Mouse (Mus musculus): Measurements from ENCODE around the gene Slc34a3. TPM values are rescaled to one million over a fixed set of nuclear protein-coding genes. Genes with fewer than 3 reads are reported as not detected.
A peak's percentile ranks its signal among the peaks of the same experiment; 100 is the strongest.

Slc34a3 gene
- polyA plus RNA-seq, 1 experiment from 2014 or later, result not detected

DNA sequence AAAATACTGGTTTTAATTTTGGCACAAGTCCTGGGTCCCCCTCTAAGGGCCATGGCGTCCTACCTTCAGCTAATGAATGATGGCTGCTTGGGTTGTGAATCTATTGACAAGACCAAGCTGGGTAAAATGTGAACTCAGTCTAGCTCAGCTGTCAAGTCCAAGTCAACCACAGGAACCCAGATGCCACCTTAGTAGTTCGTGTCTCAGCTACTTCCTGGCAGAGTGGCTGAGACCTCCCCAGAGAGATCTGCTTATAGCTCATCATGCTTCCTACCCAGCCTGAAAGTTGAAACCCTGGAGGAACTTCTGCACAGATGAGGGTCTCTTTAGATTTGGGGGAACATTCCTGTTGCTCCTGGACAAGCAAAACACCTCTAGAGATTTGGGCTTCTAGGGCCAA is 50.8 kb downstream of the Slc34a3 start:
- no peak for ATAC-seq
- 42% methylated on average over 2 of the region's 2 CpGs for WGBS
- peaks cover 23% of the 10 kb centered on the region for H3K4me1 ChIP-seq (ENCODE audit: control insufficient read depth, insufficient read depth, low read length)

DNA sequence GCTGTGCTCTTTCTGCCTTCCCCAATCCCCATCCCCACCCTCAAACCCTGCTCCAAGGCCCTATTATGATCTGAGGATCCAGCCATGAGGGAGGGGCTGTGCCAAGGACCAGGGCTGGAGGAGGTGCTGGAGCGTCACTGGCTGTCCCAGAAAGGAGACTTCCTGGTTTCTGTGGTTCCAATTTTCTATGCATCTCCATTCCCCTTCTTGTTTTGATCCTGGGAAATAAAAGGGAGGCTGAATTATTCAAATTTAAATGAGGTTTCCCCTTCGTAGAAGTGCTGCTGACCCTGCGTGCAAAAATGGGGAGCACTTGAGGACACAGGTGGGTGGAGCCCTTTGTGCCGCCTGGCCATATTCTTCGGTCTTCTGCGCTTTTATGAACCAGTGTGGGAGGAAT is 51.5 kb downstream of the Slc34a3 start:
- no peaks in the 10 kb centered on the region for H3K9me3 ChIP-seq (replicated peaks; ENCODE audit: control insufficient read depth, low read length, poor library complexity, severe bottlenecking)
- peak overlapping the region; percentile 26; the same call in 1 of the 2 replicates for H3K27ac ChIP-seq (ENCODE audit: low read length)
- H3K4me2 ChIP-seq (ENCODE audit: low read length), result peak overlapping the region; percentile 67
- H3K9ac ChIP-seq (ENCODE audit: low read depth, low read length), result peak overlapping the region; percentile 47; the same call in 1 of the 2 replicates
- ATAC-seq, result no peak
- peaks cover 30% of the 10 kb centered on the region for H3K4me1 ChIP-seq (ENCODE audit: control insufficient read depth, insufficient read depth, low read length)
- 6% methylated on average over 6 of the region's 6 CpGs for WGBS
- no peaks in the 10 kb centered on the region for H3K36me3 ChIP-seq (ENCODE audit: control insufficient read depth, insufficient read depth, low read length)
- peak overlapping the region; percentile 69 for H3K4me3 ChIP-seq (ENCODE audit: low read depth, low read length)
- no peaks in the 10 kb centered on the region; the same call in 1 of the 2 replicates for H3K27me3 ChIP-seq (ENCODE audit: control insufficient read depth, insufficient read depth, low read depth, low read length)

More for the DNA sequence above, 50.8 kb downstream of the Slc34a3 start:
- Histone ChIP-seq H3K27ac (ENCODE audit: low read length) (no peak overlapping the region), H3K36me3 (ENCODE audit: control insufficient read depth, insufficient read depth, low read length) (no peaks in the 10 kb centered on the region), H3K4me2 (ENCODE audit: low read length) (peak overlapping the region; percentile 67), H3K27me3 (ENCODE audit: control insufficient read depth, insufficient read depth, low read depth, low read length) (no peaks in the 10 kb centered on the region; the same call in 1 of the 2 replicates), H3K4me3 (ENCODE audit: low read depth, low read length) (no peak overlapping the region; the same call in 1 of the 2 replicates), H3K9me3 (replicated peaks; ENCODE audit: control insufficient read depth, low read length, poor library complexity, severe bottlenecking) (no peaks in the 10 kb centered on the region), H3K9ac (ENCODE audit: low read depth, low read length) (no peak overlapping the region)

DNA sequence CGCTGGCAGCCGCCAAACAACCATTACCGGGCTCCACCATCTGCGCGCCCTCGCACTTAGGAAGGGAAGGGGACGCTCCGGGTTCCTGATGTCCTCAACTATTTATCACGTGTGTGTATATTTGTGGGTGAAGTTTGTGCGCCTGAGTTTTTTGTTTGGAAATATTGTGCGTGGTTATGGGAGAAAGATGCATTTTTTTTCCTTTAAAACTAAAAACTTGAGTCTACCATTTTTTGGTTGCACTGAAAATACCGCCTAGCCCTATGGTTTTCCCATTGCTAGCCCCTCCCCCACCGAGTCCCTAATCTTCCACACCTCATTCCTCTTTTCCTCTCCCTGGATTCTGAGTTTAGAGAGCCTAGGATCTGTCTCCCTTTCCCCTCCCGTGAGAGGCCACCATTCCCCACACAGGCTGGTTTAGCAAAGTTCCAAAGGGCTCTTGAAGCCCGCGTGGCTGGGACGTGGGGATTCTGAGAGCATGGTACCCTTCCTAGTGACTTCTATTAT is 52.2 kb downstream of the Slc34a3 start:
- H3K36me3 ChIP-seq (ENCODE audit: control insufficient read depth, insufficient read depth, low read length), result no peaks in the 10 kb centered on the region
- peaks cover 34% of the 10 kb centered on the region for H3K4me1 ChIP-seq (ENCODE audit: control insufficient read depth, insufficient read depth, low read length)

DNA sequence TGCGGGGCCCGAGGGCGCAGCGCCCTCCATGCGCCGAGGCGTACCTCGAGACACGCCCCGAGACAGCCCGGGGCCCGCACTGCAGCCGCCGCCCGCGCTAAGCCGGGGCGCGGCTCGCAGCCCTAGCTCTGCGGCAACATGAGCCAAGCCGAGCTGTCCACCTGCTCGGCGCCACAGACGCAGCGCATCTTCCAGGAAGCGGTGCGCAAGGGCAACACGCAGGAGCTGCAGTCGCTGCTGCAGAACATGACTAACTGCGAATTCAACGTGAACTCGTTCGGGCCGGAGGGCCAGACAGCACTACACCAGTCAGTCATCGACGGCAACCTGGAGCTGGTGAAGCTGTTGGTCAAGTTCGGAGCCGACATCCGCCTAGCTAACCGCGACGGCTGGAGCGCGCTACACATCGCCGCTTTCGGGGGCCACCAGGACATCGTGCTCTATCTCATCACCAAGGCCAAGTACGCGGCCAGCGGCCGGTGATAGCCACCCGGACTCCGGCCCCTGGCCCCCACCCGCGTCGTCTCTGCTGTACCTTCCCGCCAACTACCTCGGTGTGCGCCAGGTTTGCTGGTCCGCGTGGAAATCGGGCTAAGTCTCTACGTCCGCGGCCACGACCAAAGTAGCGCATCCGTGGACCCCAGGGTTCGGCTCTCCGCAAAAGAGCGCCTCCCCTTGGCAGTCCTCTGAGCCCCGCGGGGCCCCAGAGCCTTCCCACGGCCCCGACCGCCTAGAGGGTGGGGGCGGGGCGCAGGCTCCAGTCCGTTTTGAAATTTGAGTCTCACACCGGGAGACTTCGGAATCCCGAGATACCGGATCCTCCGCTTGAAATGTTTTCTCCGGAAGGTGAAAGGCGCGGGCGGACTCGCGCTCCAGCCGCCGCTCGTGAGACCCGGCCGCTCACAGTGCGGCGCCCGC is 52.9 kb downstream of the Slc34a3 start:
- Histone ChIP-seq H3K36me3 (ENCODE audit: control insufficient read depth, insufficient read depth, low read length) (no peaks in the 10 kb centered on the region), H3K4me3 (ENCODE audit: low read depth, low read length) (peak overlapping the region; percentile 69), H3K4me2 (ENCODE audit: low read length) (peak overlapping the region; percentile 67), H3K27me3 (ENCODE audit: control insufficient read depth, insufficient read depth, low read depth, low read length) (no peaks in the 10 kb centered on the region; the same call in 1 of the 2 replicates), H3K27ac (ENCODE audit: low read length) (peak overlapping the region; percentile 79), H3K9me3 (replicated peaks; ENCODE audit: control insufficient read depth, low read length, poor library complexity, severe bottlenecking) (no peaks in the 10 kb centered on the region), H3K4me1 (ENCODE audit: control insufficient read depth, insufficient read depth, low read length) (peaks cover 38% of the 10 kb centered on the region), H3K9ac (ENCODE audit: low read depth, low read length) (peak overlapping the region; percentile 74)
- peak; percentile 49 for ATAC-seq
- under 1% methylated on average over 100 of the region's 100 CpGs for WGBS

More for the DNA sequence above, 52.2 kb downstream of the Slc34a3 start:
- ATAC-seq, result no peak
- H3K27ac ChIP-seq (ENCODE audit: low read length), result peak overlapping the region; percentile 79
- no peaks in the 10 kb centered on the region for H3K9me3 ChIP-seq (replicated peaks; ENCODE audit: control insufficient read depth, low read length, poor library complexity, severe bottlenecking)
- peak overlapping the region; percentile 67 for H3K4me2 ChIP-seq (ENCODE audit: low read length)
- peak overlapping the region; percentile 69 for H3K4me3 ChIP-seq (ENCODE audit: low read depth, low read length)
- under 1% methylated on average over 17 of the region's 17 CpGs for WGBS
- H3K9ac ChIP-seq (ENCODE audit: low read depth, low read length), result peak overlapping the region; percentile 74
- H3K27me3 ChIP-seq (ENCODE audit: control insufficient read depth, insufficient read depth, low read depth, low read length), result no peaks in the 10 kb centered on the region; the same call in 1 of the 2 replicates

DNA sequence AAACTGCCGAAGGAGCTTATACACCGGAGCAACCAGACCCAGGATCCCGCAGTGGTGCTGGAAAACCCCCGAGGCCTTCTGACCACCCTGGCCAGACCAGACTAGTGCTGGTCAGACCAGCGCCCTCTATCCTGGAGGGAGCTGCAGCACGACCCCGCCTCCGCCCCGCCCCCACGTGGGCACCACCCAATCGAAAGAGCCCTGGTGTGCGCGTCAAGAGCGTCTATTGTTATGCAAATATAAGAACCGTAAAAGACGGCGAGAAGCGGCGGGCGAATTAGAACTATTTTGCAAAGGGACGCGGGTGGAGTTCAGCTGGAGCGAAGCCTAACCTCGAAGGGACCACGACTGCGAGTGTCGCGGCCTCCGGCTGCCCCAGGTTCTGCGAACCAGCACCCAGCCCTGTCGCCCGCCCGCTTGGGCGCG is 53.7 kb downstream of the Slc34a3 start, which contains the start of gene Nrarp:
Nrarp (plus strand) TSS at position 281 of the 426 bp plus-strand sequence.
- H3K4me3 ChIP-seq (ENCODE audit: low read depth, low read length), result peak within 1 kb of the TSS; percentile 69
- peak; percentile 90 for ATAC-seq
- no peaks in the 10 kb centered on the region; the same call in 1 of the 2 replicates for H3K27me3 ChIP-seq (ENCODE audit: control insufficient read depth, insufficient read depth, low read depth, low read length)
- under 1% methylated on average over 35 of the region's 35 CpGs for WGBS
- peak within 1 kb of the TSS; percentile 74 for H3K9ac ChIP-seq (ENCODE audit: low read depth, low read length)
- H3K4me1 ChIP-seq (ENCODE audit: control insufficient read depth, insufficient read depth, low read length), result peaks cover 35% of the 10 kb centered on the region
- no peaks in the 10 kb centered on the region for H3K36me3 ChIP-seq (ENCODE audit: control insufficient read depth, insufficient read depth, low read length)
- no peaks in the 10 kb centered on the region for H3K9me3 ChIP-seq (replicated peaks; ENCODE audit: control insufficient read depth, low read length, poor library complexity, severe bottlenecking)
- peak within 1 kb of the TSS; percentile 67 for H3K4me2 ChIP-seq (ENCODE audit: low read length)
- peak within 1 kb of the TSS; percentile 79 for H3K27ac ChIP-seq (ENCODE audit: low read length)

DNA sequence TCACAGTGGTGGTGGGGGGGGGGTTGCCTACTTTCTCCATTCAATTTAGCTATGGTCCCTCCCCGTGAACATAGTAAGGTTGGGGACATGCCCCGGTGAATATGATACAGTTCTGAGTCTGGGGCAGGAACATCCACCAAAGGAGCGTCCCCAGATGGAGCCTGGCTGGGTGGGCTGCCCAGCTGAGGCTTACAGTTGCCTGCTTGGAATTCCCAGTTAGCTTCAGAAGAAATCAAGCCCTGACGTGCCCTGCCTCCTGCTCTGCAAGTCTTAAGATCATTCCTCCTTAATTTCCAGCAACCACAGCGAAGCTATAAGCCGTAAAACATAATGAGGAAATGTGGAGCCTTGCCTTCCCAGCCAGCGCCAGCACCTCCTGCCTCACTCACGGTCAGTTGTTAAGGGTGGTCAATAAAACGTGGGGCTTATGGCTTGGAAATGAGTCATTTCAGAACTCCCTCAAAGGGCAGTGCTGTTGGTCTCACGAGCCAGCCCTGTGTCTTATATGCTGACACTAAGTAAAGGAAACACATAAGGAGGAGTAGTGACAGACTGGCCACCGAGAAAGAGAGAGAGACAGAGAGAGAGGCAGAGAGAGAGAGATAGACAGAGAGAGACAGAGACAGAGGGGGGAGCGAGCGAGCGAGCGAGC is 54.5 kb downstream of the Slc34a3 start:
- Histone ChIP-seq H3K9ac (ENCODE audit: low read depth, low read length) (no peak overlapping the region), H3K27ac (ENCODE audit: low read length) (peak overlapping the region; percentile 73), H3K9me3 (replicated peaks; ENCODE audit: control insufficient read depth, low read length, poor library complexity, severe bottlenecking) (no peaks in the 10 kb centered on the region), H3K27me3 (ENCODE audit: control insufficient read depth, insufficient read depth, low read depth, low read length) (no peaks in the 10 kb centered on the region; the same call in 1 of the 2 replicates), H3K4me1 (ENCODE audit: control insufficient read depth, insufficient read depth, low read length) (peaks cover 32% of the 10 kb centered on the region), H3K4me3 (ENCODE audit: low read depth, low read length) (peak overlapping the region; percentile 69), H3K36me3 (ENCODE audit: control insufficient read depth, insufficient read depth, low read length) (no peaks in the 10 kb centered on the region), H3K4me2 (ENCODE audit: low read length) (peak overlapping the region; percentile 67)
- 34% methylated on average over 15 of the region's 15 CpGs for WGBS
- ATAC-seq, result no peak

Other genes with a start within 250 kb of the Slc34a3 start
- gene Nsmf, start 180.0 kb downstream of the Slc34a3 start, polyA plus RNA-seq (2015; fragmentation: Nextera tagmentation; extraction: Ambion mirVana), result 176 and 188 TPM in 2 replicates
- not detected in 2 replicates for gene Entpd8, start 154.1 kb downstream of the Slc34a3 start, polyA plus RNA-seq (2015; fragmentation: Nextera tagmentation; extraction: Ambion mirVana)
- not detected in 2 replicates for gene Noxa1, start 139.2 kb downstream of the Slc34a3 start, polyA plus RNA-seq (2015; fragmentation: Nextera tagmentation; extraction: Ambion mirVana)
- gene Nrarp, start 53.6 kb downstream of the Slc34a3 start, polyA plus RNA-seq (2015; fragmentation: Nextera tagmentation; extraction: Ambion mirVana), result 13.1 and 15.0 TPM in 2 replicates
- gene Tor4a, start 37.5 kb downstream of the Slc34a3 start, polyA plus RNA-seq (2015; fragmentation: Nextera tagmentation; extraction: Ambion mirVana), result 1.2 and 1.4 TPM in 2 replicates
- gene Nelfb, start 22.9 kb downstream of the Slc34a3 start, polyA plus RNA-seq (2015; fragmentation: Nextera tagmentation; extraction: Ambion mirVana), result 116 and 117 TPM in 2 replicates
- gene Stpg3, start 19.7 kb downstream of the Slc34a3 start, polyA plus RNA-seq (2015; fragmentation: Nextera tagmentation; extraction: Ambion mirVana), result not detected in 2 replicates
- gene Fam166a, start 15.6 kb downstream of the Slc34a3 start, polyA plus RNA-seq (2015; fragmentation: Nextera tagmentation; extraction: Ambion mirVana), result 0.43 TPM in 1 of 2 replicates, not detected in the other
- 366 and 421 TPM in 2 replicates for gene Tubb4b, start 9.7 kb downstream of the Slc34a3 start, polyA plus RNA-seq (2015; fragmentation: Nextera tagmentation; extraction: Ambion mirVana)
- gene Rnf224, start 2.4 kb upstream of the Slc34a3 start, polyA plus RNA-seq (2015; fragmentation: Nextera tagmentation; extraction: Ambion mirVana), result not detected in 2 replicates
- gene Rnf208, start 7.9 kb upstream of the Slc34a3 start, polyA plus RNA-seq (2015; fragmentation: Nextera tagmentation; extraction: Ambion mirVana), result 144 and 176 TPM in 2 replicates
- gene Cysrt1, start 8.1 kb upstream of the Slc34a3 start, polyA plus RNA-seq (2015; fragmentation: Nextera tagmentation; extraction: Ambion mirVana), result 0.25 and 0.48 TPM in 2 replicates
- gene AL732309.1, start 12.5 kb upstream of the Slc34a3 start, polyA plus RNA-seq (2015; fragmentation: Nextera tagmentation; extraction: Ambion mirVana), result 4.3 and 4.7 TPM in 2 replicates
- 12.4 and 12.7 TPM in 2 replicates for gene Tmem203, start 21.1 kb upstream of the Slc34a3 start, polyA plus RNA-seq (2015; fragmentation: Nextera tagmentation; extraction: Ambion mirVana)
- 15.6 and 15.9 TPM in 2 replicates for gene Tprn, start 28.3 kb upstream of the Slc34a3 start, polyA plus RNA-seq (2015; fragmentation: Nextera tagmentation; extraction: Ambion mirVana)
- 172 and 175 TPM in 2 replicates for gene Ssna1, start 38.1 kb upstream of the Slc34a3 start, polyA plus RNA-seq (2015; fragmentation: Nextera tagmentation; extraction: Ambion mirVana)
- gene Anapc2, start 38.1 kb upstream of the Slc34a3 start, polyA plus RNA-seq (2015; fragmentation: Nextera tagmentation; extraction: Ambion mirVana), result 141 and 144 TPM in 2 replicates
- not detected in 2 replicates for gene Tmem210, start 53.8 kb upstream of the Slc34a3 start, polyA plus RNA-seq (2015; fragmentation: Nextera tagmentation; extraction: Ambion mirVana)
- gene Lrrc26, start 55.6 kb upstream of the Slc34a3 start, polyA plus RNA-seq (2015; fragmentation: Nextera tagmentation; extraction: Ambion mirVana), result not detected in 2 replicates
- gene Grin1, start 84.8 kb upstream of the Slc34a3 start, polyA plus RNA-seq (2015; fragmentation: Nextera tagmentation; extraction: Ambion mirVana), result 44.0 and 52.7 TPM in 2 replicates
- gene Man1b1, start 98.0 kb upstream of the Slc34a3 start, polyA plus RNA-seq (2015; fragmentation: Nextera tagmentation; extraction: Ambion mirVana), result 50.7 and 51.0 TPM in 2 replicates
- gene Dpp7, start 122.0 kb upstream of the Slc34a3 start, polyA plus RNA-seq (2015; fragmentation: Nextera tagmentation; extraction: Ambion mirVana), result 22.6 and 26.2 TPM in 2 replicates
- 4.6 and 5.2 TPM in 2 replicates for gene Uap1l1, start 131.3 kb upstream of the Slc34a3 start, polyA plus RNA-seq (2015; fragmentation: Nextera tagmentation; extraction: Ambion mirVana)
- 9.0 and 9.2 TPM in 2 replicates for gene Sapcd2, start 138.0 kb upstream of the Slc34a3 start, polyA plus RNA-seq (2015; fragmentation: Nextera tagmentation; extraction: Ambion mirVana)
- gene Entpd2, start 161.5 kb upstream of the Slc34a3 start, polyA plus RNA-seq (2015; fragmentation: Nextera tagmentation; extraction: Ambion mirVana), result 3.7 and 9.0 TPM in 2 replicates
- gene Npdc1, start 165.0 kb upstream of the Slc34a3 start, polyA plus RNA-seq (2015; fragmentation: Nextera tagmentation; extraction: Ambion mirVana), result 481 and 529 TPM in 2 replicates
- 0.09 and 0.80 TPM in 2 replicates for gene Fut7, start 188.9 kb upstream of the Slc34a3 start, polyA plus RNA-seq (2015; fragmentation: Nextera tagmentation; extraction: Ambion mirVana)
- gene Abca2, start 194.3 kb upstream of the Slc34a3 start, polyA plus RNA-seq (2015; fragmentation: Nextera tagmentation; extraction: Ambion mirVana), result 17.3 and 18.3 TPM in 2 replicates
- 2.8 and 3.4 TPM in 2 replicates for gene Clic3, start 222.5 kb upstream of the Slc34a3 start, polyA plus RNA-seq (2015; fragmentation: Nextera tagmentation; extraction: Ambion mirVana)
- 121 and 130 TPM in 2 replicates for gene Paxx, start 226.7 kb upstream of the Slc34a3 start, polyA plus RNA-seq (2015; fragmentation: Nextera tagmentation; extraction: Ambion mirVana)
- 465 and 593 TPM in 2 replicates for gene Ptgds, start 235.7 kb upstream of the Slc34a3 start, polyA plus RNA-seq (2015; fragmentation: Nextera tagmentation; extraction: Ambion mirVana)

Measured in midbrain, embryonic 16.5 days (tissue).